Mouse (Mus musculus) stomach, embryonic 14.5 days (tissue): ENCODE results near the gene Numa1. TPM values are rescaled to one million over a fixed set of nuclear protein-coding genes. Genes with fewer than 3 reads are reported as not detected.

Experiments
- ATAC-seq: fragments of 200-750 bp; cut with Nextera tagmentation; 2 replicates; pipeline ENCODE4 v1.8.0; 2017; ENCODE audit warnings: low read depth, moderate TSS enrichment; ENCODE audit not compliant: insufficient number of reproducible peaks, insufficient read depth, low FRiP score
- H3K27ac ChIP-seq: fragments of 300-500 bp; sonication (generic); 2 replicates; pipeline ENCODE4 v1.5.1; 2014; ENCODE audit warnings: mild to moderate bottlenecking, low read length, moderate library complexity, mixed read lengths
- H3K27me3 ChIP-seq: fragments of 300-500 bp; sonication (generic); 2 replicates; pipeline ENCODE4 v1.6.1; 2014; ENCODE audit warnings: low read length, control low read depth, mixed read lengths; ENCODE audit not compliant: control insufficient read depth, insufficient read depth
- H3K36me3 ChIP-seq: fragments of 300-500 bp; sonication (generic); 2 replicates; pipeline ENCODE4 v1.6.1; 2014; ENCODE audit warnings: mild to moderate bottlenecking, control low read depth, low read length, moderate library complexity, mixed read lengths; ENCODE audit not compliant: control insufficient read depth, insufficient read depth
- H3K4me1 ChIP-seq: fragments of 300-500 bp; sonication (generic); 2 replicates; pipeline ENCODE4 v1.6.1; 2014; ENCODE audit warnings: low read length, control low read depth, mixed read lengths; ENCODE audit not compliant: control insufficient read depth, insufficient read depth
- H3K4me2 ChIP-seq: fragments of 300-500 bp; sonication (generic); replicated peaks from 2 replicates; pipeline ENCODE4 v1.6.1; 2014; ENCODE audit warnings: low read depth, low read length, control low read depth
- H3K4me3 ChIP-seq: fragments of 300-500 bp; sonication (generic); 2 replicates; pipeline ENCODE4 v1.5.1; 2014; ENCODE audit warnings: low read depth, low read length, control low read depth
- H3K9ac ChIP-seq: fragments of 300-500 bp; sonication (generic); replicated peaks from 2 replicates; pipeline ENCODE4 v1.6.1; 2014; ENCODE audit warnings: low read depth, mild to moderate bottlenecking, control low read depth, low read length, moderate library complexity, mixed read lengths
- H3K9me3 ChIP-seq: fragments of 300-500 bp; sonication (generic); 2 replicates; pipeline ENCODE4 v1.6.1; 2016; ENCODE audit warnings: low read depth, low read length, control low read depth; ENCODE audit not compliant: control insufficient read depth
- WGBS: fragments of 180-500 bp; shearing (Covaris S2); extraction: QIAGEN DNeasy Blood & Tissue Kit; methylation state at CpG from one replicate; pipeline ENCODE4 v1.1.7; 2014; 5-methylcytosine and 5-hydroxymethylcytosine counted together
- polyA plus RNA-seq: library from polyadenylated mRNA; unstranded; fragments of >200 nt; fragmentation: Nextera tagmentation; extraction: Ambion mirVana; gene quantifications from 2 replicates; pipeline ENCODE4 v1.2.1, GENCODE M21; 2014

The Numa1 gene
- polyA plus RNA-seq, 1 experiment from 2014 or later: 99.7 TPM

DNA sequence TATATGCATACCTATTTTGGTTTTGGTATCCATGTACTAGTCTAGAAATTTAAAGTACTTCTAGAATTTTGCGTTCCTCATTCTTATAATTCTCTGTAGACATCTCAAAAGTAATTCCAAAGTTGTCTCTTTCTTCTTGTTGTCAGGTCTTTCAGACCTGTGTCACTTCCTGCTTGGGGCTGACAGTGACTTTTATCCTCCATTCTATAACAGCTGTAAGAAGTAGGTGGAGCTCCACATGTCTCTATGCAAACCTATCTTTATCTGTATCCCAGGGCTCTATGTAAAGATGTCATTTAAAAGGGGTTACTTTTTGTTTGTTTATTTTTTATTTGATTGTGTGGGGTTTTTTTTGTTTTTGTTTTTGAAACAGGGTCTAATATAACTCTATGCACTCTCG lies 29.7 kb downstream of the Numa1 start:
- Histone ChIP-seq H3K9ac (no peak overlapping the region), H3K27me3 (no peaks in the 10 kb centered on the region), H3K4me1 (peaks cover under 1% of the 10 kb centered on the region; the same call in 1 of the 2 replicates), H3K9me3 (no peaks in the 10 kb centered on the region), H3K27ac (no peak overlapping the region), H3K4me2 (no peak overlapping the region), H3K36me3 (no peaks in the 10 kb centered on the region), H3K4me3 (no peak overlapping the region)
- 91% methylated on average over 2 of the region's 2 CpGs for WGBS
- no peak for ATAC-seq

DNA sequence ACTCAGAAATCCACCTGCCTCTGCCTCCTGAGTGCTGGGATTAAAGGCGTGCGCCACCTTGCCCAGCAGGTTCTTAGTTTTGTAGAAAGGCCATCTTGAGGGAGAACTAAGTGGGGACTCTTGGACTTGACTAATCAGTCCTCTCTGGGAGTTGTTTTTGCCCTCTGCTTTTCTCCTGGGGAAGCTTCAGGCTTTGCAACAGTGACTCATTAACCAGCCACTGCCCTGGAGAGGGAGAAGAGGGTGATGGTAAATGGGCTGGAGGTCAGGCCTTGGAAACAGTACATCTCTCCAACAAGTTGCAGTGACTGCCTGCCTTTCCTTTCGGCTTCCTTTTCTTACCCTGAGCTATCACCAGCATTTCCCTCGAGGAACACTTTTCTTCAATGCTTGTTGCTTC lies 30.6 kb downstream of the Numa1 start:
- H3K4me3 ChIP-seq: no peak overlapping the region
- no peaks in the 10 kb centered on the region for H3K36me3 ChIP-seq
- ATAC-seq: no peak
- 86% methylated on average over 4 of the region's 4 CpGs for WGBS
- H3K4me2 ChIP-seq: no peak overlapping the region
- H3K9me3 ChIP-seq: no peaks in the 10 kb centered on the region
- H3K9ac ChIP-seq: no peak overlapping the region
- no peaks in the 10 kb centered on the region for H3K27me3 ChIP-seq
- H3K4me1 ChIP-seq: peaks cover 7% of the 10 kb centered on the region
- H3K27ac ChIP-seq: no peak overlapping the region

DNA sequence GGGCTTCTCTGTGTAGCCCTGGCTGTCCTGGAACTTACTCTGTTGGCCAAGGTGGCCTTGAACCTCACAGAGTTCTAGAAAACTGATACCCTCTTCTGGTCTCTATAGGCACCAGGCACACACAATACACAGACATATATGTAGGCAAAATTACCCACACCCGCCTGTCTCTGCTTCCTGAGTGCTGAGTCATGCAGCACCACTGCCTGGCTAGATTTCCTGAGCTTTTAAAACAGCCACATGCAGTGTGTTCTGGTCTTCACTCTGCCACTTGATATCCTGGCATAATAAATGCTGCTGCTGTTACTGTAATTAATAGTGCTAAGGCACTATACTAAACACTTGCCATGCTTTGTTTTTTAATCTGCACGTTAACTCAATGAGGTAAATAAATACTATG lies 31.7 kb downstream of the Numa1 start:
- Histone ChIP-seq H3K36me3 (no peaks in the 10 kb centered on the region), H3K27me3 (no peaks in the 10 kb centered on the region), H3K27ac (no peak overlapping the region), H3K9ac (no peak overlapping the region), H3K4me1 (peaks cover 7% of the 10 kb centered on the region), H3K9me3 (no peaks in the 10 kb centered on the region), H3K4me2 (no peak overlapping the region), H3K4me3 (no peak overlapping the region)
- ATAC-seq: no peak
- 59% methylated on average over 2 of the region's 2 CpGs for WGBS

- H3K36me3 ChIP-seq: no peaks in the 10 kb centered on the region
- no peak overlapping the region for H3K27ac ChIP-seq
- H3K9me3 ChIP-seq: no peaks in the 10 kb centered on the region
- WGBS: 91% methylated on average over 1 of the region's 1 CpGs
- H3K4me2 ChIP-seq: no peak overlapping the region
- H3K9ac ChIP-seq: no peak overlapping the region
- no peak for ATAC-seq
- no peaks in the 10 kb centered on the region for H3K27me3 ChIP-seq
- no peak overlapping the region for H3K4me3 ChIP-seq
- peaks cover 9% of the 10 kb centered on the region for H3K4me1 ChIP-seq
These were observed 33.3 kb downstream of the Numa1 start for GRCm38 (mm10) chr7:101967256-101967655.

- ATAC-seq: no peak
- Histone ChIP-seq H3K27ac (peak overlapping the region; percentile 100; the same call in 1 of the 2 replicates), H3K9me3 (no peaks in the 10 kb centered on the region), H3K36me3 (no peaks in the 10 kb centered on the region), H3K27me3 (no peaks in the 10 kb centered on the region), H3K9ac (no peak overlapping the region), H3K4me1 (peaks cover 18% of the 10 kb centered on the region), H3K4me2 (peak overlapping the region; percentile 57), H3K4me3 (no peak overlapping the region)
- WGBS: 50% methylated on average over 2 of the region's 2 CpGs
These were observed 34.8 kb downstream of the Numa1 start for GRCm38 (mm10) chr7:101968751-101969150.

DNA sequence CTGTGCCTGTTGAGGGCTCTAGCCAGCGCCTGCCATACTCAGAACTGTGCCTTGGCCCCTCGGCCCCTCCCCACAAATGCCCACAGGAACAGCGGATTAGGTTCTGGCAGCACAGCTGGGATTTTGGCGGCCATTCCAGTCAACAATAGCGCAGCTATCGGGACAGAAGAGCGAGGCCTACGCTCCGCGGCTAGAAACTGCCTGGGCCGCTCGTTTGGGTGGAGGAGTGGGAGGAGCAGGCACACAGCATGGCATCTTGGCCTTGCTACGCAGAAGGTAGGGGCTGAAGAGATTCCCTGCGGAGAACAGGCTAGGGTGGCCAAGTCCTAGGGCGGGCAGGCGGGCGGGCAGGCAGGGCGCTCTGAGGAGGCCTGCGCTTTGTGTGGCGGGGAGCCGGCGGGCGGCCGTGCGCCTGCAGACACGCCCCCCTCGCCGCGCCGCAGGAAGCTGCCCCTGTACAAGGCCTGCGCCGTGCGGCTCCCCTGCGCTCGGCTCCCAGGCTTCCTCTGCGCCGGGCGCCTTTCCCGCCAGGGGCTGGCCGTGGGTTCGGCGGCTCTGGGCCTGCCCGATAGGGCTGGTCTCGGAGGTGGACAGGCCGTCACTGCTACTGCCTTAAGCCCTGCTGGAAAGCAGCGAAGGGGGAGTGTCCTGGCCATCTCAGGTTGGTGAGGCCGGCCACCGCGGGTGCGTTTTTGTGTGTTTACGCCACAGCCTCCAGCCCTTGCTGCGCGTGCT lies 36.0 kb downstream of the Numa1 start:
- Histone ChIP-seq H3K36me3 (no peaks in the 10 kb centered on the region), H3K27ac (peak overlapping the region; percentile 100), H3K9me3 (no peaks in the 10 kb centered on the region), H3K4me3 (peak overlapping the region; percentile 74), H3K4me2 (peak overlapping the region; percentile 57), H3K9ac (peak overlapping the region; percentile 89), H3K27me3 (no peaks in the 10 kb centered on the region), H3K4me1 (peaks cover 25% of the 10 kb centered on the region)
- WGBS: under 1% methylated on average over 53 of the region's 53 CpGs
- ATAC-seq: peak; percentile 89

- peaks cover 25% of the 10 kb centered on the region for H3K4me1 ChIP-seq
- peak; percentile 75 for ATAC-seq
- no peaks in the 10 kb centered on the region for H3K36me3 ChIP-seq
- H3K4me3 ChIP-seq: peak overlapping the region; percentile 74
- no peaks in the 10 kb centered on the region for H3K9me3 ChIP-seq
- no peaks in the 10 kb centered on the region for H3K27me3 ChIP-seq
- WGBS: 3% methylated on average over 16 of the region's 17 CpGs
- peak overlapping the region; percentile 57 for H3K4me2 ChIP-seq
- peak overlapping the region; percentile 100 for H3K27ac ChIP-seq
- peak overlapping the region; percentile 89 for H3K9ac ChIP-seq
These were observed 36.5 kb downstream of the Numa1 start for GRCm38 (mm10) chr7:101970429-101970775.

DNA sequence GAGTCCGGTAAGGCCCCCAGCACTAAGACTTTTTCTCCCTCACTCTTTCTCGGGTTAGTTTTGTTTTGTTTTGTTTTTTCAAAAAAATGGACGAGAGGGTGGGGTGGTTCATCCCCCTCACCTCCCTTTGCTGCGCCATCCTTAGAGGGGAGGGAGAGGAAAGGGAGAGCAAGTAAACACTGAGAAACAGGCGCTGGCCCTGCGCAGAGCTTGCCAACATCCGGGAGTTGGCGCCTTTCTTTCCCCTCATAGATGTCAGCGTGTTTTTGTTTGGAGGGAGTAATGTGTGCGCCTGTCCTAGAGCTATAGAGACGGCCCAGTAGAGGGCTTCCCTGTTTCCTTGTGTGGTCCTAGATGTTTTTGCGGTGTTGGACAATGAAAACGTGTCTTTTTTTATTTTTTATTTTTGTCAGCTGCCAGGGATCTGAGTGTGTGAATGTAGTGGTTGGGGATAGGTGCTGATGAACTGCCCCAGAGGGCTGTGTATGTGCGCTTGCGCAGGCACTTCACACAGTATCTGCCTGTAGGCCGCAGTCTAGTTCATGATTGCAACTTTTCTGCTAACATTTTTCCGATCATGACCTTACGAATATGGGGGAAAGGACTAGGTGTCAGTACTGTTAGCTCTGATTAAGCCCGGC lies 37.0 kb downstream of the Numa1 start:
- Histone ChIP-seq H3K4me1 (peaks cover 25% of the 10 kb centered on the region), H3K4me2 (peak overlapping the region; percentile 57), H3K9ac (peak overlapping the region; percentile 89), H3K27me3 (no peaks in the 10 kb centered on the region), H3K9me3 (no peaks in the 10 kb centered on the region), H3K4me3 (peak overlapping the region; percentile 74), H3K27ac (peak overlapping the region; percentile 100), H3K36me3 (no peaks in the 10 kb centered on the region)
- WGBS: 2% methylated on average over 19 of the region's 19 CpGs
- peak; percentile 69 for ATAC-seq
